Mouse (Mus musculus) forebrain, postnatal 0 days (tissue): ENCODE results near the gene Rnf148. TPM values are rescaled to one million over a fixed set of nuclear protein-coding genes. Genes with fewer than 3 reads are reported as not detected.

Experiments
- ATAC-seq: fragments of 200-750 bp; cut with Nextera tagmentation; 2 replicates; pipeline ENCODE4 v1.8.0; 2017; ENCODE audit warnings: mild to moderate bottlenecking, moderate library complexity
- DNase-seq: peaks from one replicate; pipeline ENCODE4 v3.0.0-alpha.2; 2015
- H3K27ac ChIP-seq: fragments of 300-500 bp; sonication (generic); 2 replicates; pipeline ENCODE4 v1.5.1; 2014; ENCODE audit warnings: low read depth, mild to moderate bottlenecking, antibody characterized with exemption, low read length, moderate library complexity, mixed read lengths
- H3K27me3 ChIP-seq: fragments of 300-500 bp; sonication (generic); 2 replicates; pipeline ENCODE4 v1.6.1; 2014; ENCODE audit warnings: mild to moderate bottlenecking, low read length, mixed read lengths; ENCODE audit not compliant: insufficient read depth
- H3K36me3 ChIP-seq: fragments of 300-500 bp; sonication (generic); 2 replicates; pipeline ENCODE4 v1.6.1; 2014; ENCODE audit warnings: mild to moderate bottlenecking, moderate library complexity; ENCODE audit not compliant: insufficient read depth
- H3K4me1 ChIP-seq: fragments of 300-500 bp; sonication (generic); 2 replicates; pipeline ENCODE4 v1.6.1; 2014; ENCODE audit warnings: antibody characterized with exemption; ENCODE audit not compliant: insufficient read depth
- H3K4me2 ChIP-seq: fragments of 300-500 bp; sonication (generic); 2 replicates; pipeline ENCODE4 v1.6.1; 2014; ENCODE audit warnings: low read depth, mild to moderate bottlenecking, moderate library complexity
- H3K4me3 ChIP-seq: fragments of 300-500 bp; sonication (generic); 2 replicates; pipeline ENCODE4 v1.5.1; 2014; ENCODE audit warnings: low read depth, low read length, mixed read lengths
- H3K9ac ChIP-seq: fragments of 300-500 bp; sonication (generic); 2 replicates; pipeline ENCODE4 v1.6.1; 2014; ENCODE audit warnings: mild to moderate bottlenecking
- H3K9me3 ChIP-seq: fragments of 300-500 bp; sonication (generic); 2 replicates; pipeline ENCODE4 v1.6.1; 2016; ENCODE audit warnings: low read length
- CTCF ChIP-seq: sonication (generic); IDR thresholded peaks from 2 replicates; pipeline ENCODE4 v1.5.1; 2016; ENCODE audit warnings: antibody characterized with exemption, control low read depth, low read depth
- WGBS: fragments of 180-500 bp; shearing (Covaris S2); extraction: QIAGEN DNeasy Blood & Tissue Kit; methylation state at CpG from one replicate; pipeline ENCODE4 v1.1.7; 2014; 5-methylcytosine and 5-hydroxymethylcytosine counted together
- polyA plus RNA-seq: library from polyadenylated mRNA; unstranded; fragments of >200 nt; fragmentation: Nextera tagmentation; extraction: Ambion mirVana; gene quantifications from 2 replicates; pipeline ENCODE4 v1.2.1, GENCODE M21; 2015
- total RNA-seq: library from RNA; depleted of rRNA; stranded (reverse); fragments of >200 nt; gene quantifications from 2 replicates; pipeline ENCODE4 v1.2.3, GENCODE M21; 2014; rRNA removed

Rnf148 gene
- total and polyA plus RNA-seq, 2 experiments from 2014 or later: not detected

DNA sequence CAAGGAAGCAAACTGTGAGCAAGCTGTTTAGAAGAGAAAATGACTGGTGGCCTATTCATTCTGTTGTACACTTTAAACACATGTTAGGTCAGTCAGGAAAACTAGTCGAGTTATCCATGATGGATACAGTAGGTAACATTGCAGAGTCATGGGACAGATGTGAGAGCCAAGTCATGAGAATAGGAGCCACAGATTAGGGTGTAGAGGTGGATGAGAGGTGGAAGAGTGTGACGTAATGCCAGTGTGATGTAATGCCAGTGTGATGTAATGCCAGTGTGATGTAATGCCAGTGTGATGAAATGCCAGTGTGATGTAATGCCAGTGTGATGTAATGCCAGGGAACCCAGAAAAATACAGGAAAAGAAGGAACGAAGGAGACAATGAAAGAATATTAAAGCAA, 19.7 kb downstream of the Rnf148 start:
- DNase-seq (no peak), ATAC-seq (no peak)
- H3K27me3 ChIP-seq: no peaks in the 10 kb centered on the region
- no peak overlapping the region for H3K27ac ChIP-seq
- no peak overlapping the region for H3K4me2 ChIP-seq
- H3K4me3 ChIP-seq: no peak overlapping the region
- no peaks in the 10 kb centered on the region for H3K36me3 ChIP-seq
- WGBS: 88% methylated on average over 3 of the region's 3 CpGs
- no peaks in the 10 kb centered on the region for H3K9me3 ChIP-seq
- no peak for TF ChIP-seq CTCF
- no peaks in the 10 kb centered on the region for H3K4me1 ChIP-seq
- no peak overlapping the region for H3K9ac ChIP-seq

GRCm38 (mm10) chr6:23634016-23634415, 20.9 kb downstream of the Rnf148 start:
- 85% methylated on average over 9 of the region's 9 CpGs for WGBS
- Histone ChIP-seq H3K9me3 (no peaks in the 10 kb centered on the region), H3K27me3 (no peaks in the 10 kb centered on the region), H3K4me3 (no peak overlapping the region), H3K36me3 (no peaks in the 10 kb centered on the region), H3K4me1 (no peaks in the 10 kb centered on the region), H3K9ac (no peak overlapping the region), H3K27ac (no peak overlapping the region), H3K4me2 (no peak overlapping the region)
- ATAC-seq (no peak), DNase-seq (no peak)
- no peak for TF ChIP-seq CTCF

GRCm38 (mm10) chr6:23630465-23630864, 24.5 kb downstream of the Rnf148 start:
- WGBS: 16% methylated on average over 4 of the region's 4 CpGs
- no peak overlapping the region for H3K4me2 ChIP-seq
- no peak overlapping the region for H3K9ac ChIP-seq
- no peak overlapping the region for H3K27ac ChIP-seq
- TF ChIP-seq CTCF: no peak
- no peak overlapping the region for H3K4me3 ChIP-seq
- H3K9me3 ChIP-seq: no peaks in the 10 kb centered on the region
- no peaks in the 10 kb centered on the region for H3K36me3 ChIP-seq
- ATAC-seq (no peak), DNase-seq (no peak)
- H3K4me1 ChIP-seq: no peaks in the 10 kb centered on the region
- no peaks in the 10 kb centered on the region for H3K27me3 ChIP-seq

Other genes starting within 250 kb of the Rnf148 start
- gene Rnf133, start 4.8 kb downstream of the Rnf148 start, total RNA-seq: not detected in 2 replicates
- 0.10 TPM in 1 of 2 replicates, not detected in the other for gene Rnf133, start 4.8 kb downstream of the Rnf148 start, polyA plus RNA-seq
- 24.8 and 26.5 TPM in 2 replicates for gene Cadps2, start 184.3 kb upstream of the Rnf148 start, total RNA-seq
- gene Cadps2, start 184.3 kb upstream of the Rnf148 start, polyA plus RNA-seq: 4.8 and 7.0 TPM in 2 replicates